Mouse (Mus musculus): ENCODE data around the gene Gpn3. TPM values are rescaled to one million over a fixed set of nuclear protein-coding genes. Genes with fewer than 3 reads are reported as not detected.
A peak's percentile ranks its signal among the peaks of the same experiment; 100 is the strongest.
"Not testable (repeated sequence)": the region's sequence is repeated elsewhere in the genome, so short reads cannot be mapped to it uniquely, and the experiment has no call there.

The Gpn3 gene
- polyA plus RNA-seq, 1 experiment from 2014 or later: 67.2 TPM

DNA sequence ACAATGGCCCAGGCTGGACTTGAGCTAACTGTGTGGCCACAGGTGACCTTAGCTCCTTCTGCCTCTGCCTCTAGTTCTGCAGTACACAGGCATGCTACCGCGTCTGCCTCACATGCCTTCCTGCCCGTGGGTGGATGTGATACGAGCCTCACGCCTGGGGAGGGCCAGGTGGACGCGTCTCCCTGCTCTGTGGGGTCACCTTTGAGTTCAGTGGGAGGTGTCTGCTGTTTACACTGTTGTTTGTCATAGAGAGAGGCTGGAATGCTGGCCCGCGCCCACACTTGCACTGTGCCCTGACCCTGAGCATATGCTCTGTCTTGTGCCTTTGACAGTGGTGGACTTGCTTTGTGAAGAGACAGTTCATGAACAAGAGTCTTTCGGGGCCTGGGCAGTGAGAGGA lies 33.9 kb downstream of the Gpn3 start:
- H3K4me2 ChIP-seq: no peak overlapping the region
- H3K27me3 ChIP-seq (ENCODE audit: control insufficient read depth, insufficient read depth, low read length): no peaks in the 10 kb centered on the region
- H3K4me3 ChIP-seq (ENCODE audit: low read depth, low read length): no peak overlapping the region
- H3K9me3 ChIP-seq (replicated peaks; ENCODE audit: control insufficient read depth, low read length): no peaks in the 10 kb centered on the region
- no peak for ATAC-seq (replicated peaks; ENCODE audit: insufficient number of reproducible peaks, low FRiP score, low TSS enrichment)
- H3K27ac ChIP-seq (ENCODE audit: low read depth, low read length): no peak overlapping the region
- peaks cover 3% of the 10 kb centered on the region; the same call in 1 of the 2 replicates for H3K4me1 ChIP-seq (ENCODE audit: control insufficient read depth, insufficient read depth, low read length)
- H3K36me3 ChIP-seq (ENCODE audit: control insufficient read depth, insufficient read depth, low read length): peaks cover 36% of the 10 kb centered on the region
- H3K9ac ChIP-seq (ENCODE audit: low read depth, low read length): no peak overlapping the region
- 96% methylated on average over 10 of the region's 10 CpGs for WGBS (ENCODE audit: insufficient replicate concordance)

DNA sequence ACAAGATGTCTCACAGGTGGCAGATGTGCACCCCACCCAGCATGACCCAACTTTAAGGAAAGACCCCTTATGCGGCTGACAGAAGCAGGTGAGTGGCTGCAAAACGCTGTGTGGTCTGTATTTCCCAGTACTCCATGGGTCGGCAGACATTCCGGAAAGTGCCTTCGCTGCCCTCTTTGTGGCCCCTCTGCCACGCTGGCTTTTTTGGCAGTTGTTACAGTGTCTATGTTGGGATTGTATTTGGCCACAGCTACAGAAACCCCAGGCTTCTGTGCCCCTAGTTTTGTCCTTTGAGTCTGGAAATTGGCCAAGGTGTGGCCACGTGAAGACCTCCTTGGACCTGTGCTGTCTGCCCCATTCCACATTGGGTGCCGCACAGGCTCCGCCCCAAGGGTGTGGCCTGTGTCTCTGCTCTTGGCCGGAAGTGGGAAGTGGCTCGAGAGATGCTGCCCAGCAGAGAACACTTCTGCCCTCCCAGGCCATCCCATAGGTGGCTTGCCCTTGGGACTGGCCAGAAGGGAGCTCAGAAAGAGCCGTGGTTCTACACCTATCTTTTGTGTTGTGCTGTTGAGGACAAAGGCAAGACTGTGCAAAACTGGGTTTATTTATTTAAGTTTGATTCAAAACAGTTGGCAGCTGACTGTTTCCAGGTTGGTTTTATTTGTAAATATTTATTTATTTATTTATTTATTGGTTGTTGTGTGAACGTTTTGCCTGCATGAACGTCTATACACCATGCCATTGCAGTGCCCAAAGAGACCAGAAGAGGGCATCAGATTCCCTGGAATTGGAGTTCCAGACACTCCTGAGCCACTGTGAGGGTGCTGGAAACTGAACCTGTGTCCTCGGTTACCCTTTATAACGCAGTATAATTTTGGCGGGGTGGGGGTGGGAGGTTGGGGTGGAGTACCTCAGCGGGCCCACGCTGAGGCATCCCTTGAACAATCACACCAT lies 38.3 kb downstream of the Gpn3 start:
- peaks cover 23% of the 10 kb centered on the region for H3K36me3 ChIP-seq (ENCODE audit: control insufficient read depth, insufficient read depth, low read length)
- WGBS (ENCODE audit: insufficient replicate concordance): 82% methylated on average over 19 of the region's 19 CpGs
- H3K27me3 ChIP-seq (ENCODE audit: control insufficient read depth, insufficient read depth, low read length): no peaks in the 10 kb centered on the region
- no peaks in the 10 kb centered on the region for H3K4me1 ChIP-seq (ENCODE audit: control insufficient read depth, insufficient read depth, low read length)
- 0 out of 2 replicates have a peak, but pooled peaks have one; percentile 26 for ATAC-seq (replicated peaks; ENCODE audit: insufficient number of reproducible peaks, low FRiP score, low TSS enrichment)
- H3K9me3 ChIP-seq (replicated peaks; ENCODE audit: control insufficient read depth, low read length): no peaks in the 10 kb centered on the region
- no peak overlapping the region for H3K4me2 ChIP-seq
- no peak overlapping the region for H3K4me3 ChIP-seq (ENCODE audit: low read depth, low read length)
- H3K9ac ChIP-seq (ENCODE audit: low read depth, low read length): no peak overlapping the region
- no peak overlapping the region for H3K27ac ChIP-seq (ENCODE audit: low read depth, low read length)

DNA sequence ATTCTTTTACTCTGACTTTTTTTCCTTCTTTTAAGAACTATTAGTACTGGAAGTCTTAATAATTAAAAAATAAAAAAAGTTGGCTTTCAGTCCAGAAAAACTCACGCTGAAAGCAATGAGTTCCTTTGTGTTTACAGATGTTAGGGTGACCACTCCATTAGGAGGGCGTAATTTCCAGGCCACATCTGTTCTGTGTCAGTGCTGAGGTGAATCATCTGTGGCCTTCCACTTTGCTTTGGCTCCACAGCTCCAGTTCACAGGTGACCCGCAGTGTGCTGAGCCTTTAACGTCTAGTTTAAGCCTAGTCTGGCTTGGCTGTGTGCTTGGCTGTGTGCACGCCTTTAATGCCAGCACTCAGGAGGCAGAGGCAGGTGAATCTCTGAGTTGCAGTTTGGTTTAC lies 40.2 kb downstream of the Gpn3 start:
- 79% methylated on average over 5 of the region's 5 CpGs for WGBS (ENCODE audit: insufficient replicate concordance)
- Histone ChIP-seq H3K4me3 (ENCODE audit: low read depth, low read length) (no peak overlapping the region), H3K36me3 (ENCODE audit: control insufficient read depth, insufficient read depth, low read length) (peaks cover 9% of the 10 kb centered on the region), H3K27ac (ENCODE audit: low read depth, low read length) (no peak overlapping the region), H3K9me3 (replicated peaks; ENCODE audit: control insufficient read depth, low read length) (no peaks in the 10 kb centered on the region), H3K9ac (ENCODE audit: low read depth, low read length) (no peak overlapping the region), H3K4me1 (ENCODE audit: control insufficient read depth, insufficient read depth, low read length) (no peaks in the 10 kb centered on the region), H3K4me2 (no peak overlapping the region), H3K27me3 (ENCODE audit: control insufficient read depth, insufficient read depth, low read length) (no peaks in the 10 kb centered on the region)
- no peak for ATAC-seq (replicated peaks; ENCODE audit: insufficient number of reproducible peaks, low FRiP score, low TSS enrichment)

DNA sequence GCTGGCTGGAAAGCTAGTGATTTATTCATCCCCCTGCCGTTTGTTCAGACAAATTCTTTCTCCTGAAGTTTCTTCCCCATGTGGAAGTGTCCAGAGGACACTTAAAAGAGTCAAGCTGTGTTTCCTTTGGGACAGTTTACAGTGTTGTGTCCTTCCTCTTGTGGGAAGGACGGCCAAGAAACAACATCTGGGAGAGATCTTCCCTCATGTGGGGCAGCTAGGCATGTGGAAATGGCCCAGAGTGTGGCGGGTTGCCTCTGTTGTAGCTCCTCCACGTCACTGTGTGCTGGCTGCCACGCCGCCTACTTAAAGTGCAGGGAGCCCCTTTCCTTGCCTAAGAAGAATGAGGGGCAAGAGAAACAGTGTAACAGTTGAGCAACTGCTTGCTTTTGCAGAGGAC lies 41.1 kb downstream of the Gpn3 start:
- Histone ChIP-seq H3K4me2 (no peak overlapping the region), H3K4me3 (ENCODE audit: low read depth, low read length) (no peak overlapping the region), H3K36me3 (ENCODE audit: control insufficient read depth, insufficient read depth, low read length) (peaks cover 7% of the 10 kb centered on the region; the same call in 1 of the 2 replicates), H3K4me1 (ENCODE audit: control insufficient read depth, insufficient read depth, low read length) (no peaks in the 10 kb centered on the region), H3K27ac (ENCODE audit: low read depth, low read length) (no peak overlapping the region), H3K27me3 (ENCODE audit: control insufficient read depth, insufficient read depth, low read length) (no peaks in the 10 kb centered on the region), H3K9me3 (replicated peaks; ENCODE audit: control insufficient read depth, low read length) (no peaks in the 10 kb centered on the region), H3K9ac (ENCODE audit: low read depth, low read length) (no peak overlapping the region)
- 60% methylated on average over 6 of the region's 6 CpGs for WGBS (ENCODE audit: insufficient replicate concordance)
- ATAC-seq (replicated peaks; ENCODE audit: insufficient number of reproducible peaks, low FRiP score, low TSS enrichment): no peak

DNA sequence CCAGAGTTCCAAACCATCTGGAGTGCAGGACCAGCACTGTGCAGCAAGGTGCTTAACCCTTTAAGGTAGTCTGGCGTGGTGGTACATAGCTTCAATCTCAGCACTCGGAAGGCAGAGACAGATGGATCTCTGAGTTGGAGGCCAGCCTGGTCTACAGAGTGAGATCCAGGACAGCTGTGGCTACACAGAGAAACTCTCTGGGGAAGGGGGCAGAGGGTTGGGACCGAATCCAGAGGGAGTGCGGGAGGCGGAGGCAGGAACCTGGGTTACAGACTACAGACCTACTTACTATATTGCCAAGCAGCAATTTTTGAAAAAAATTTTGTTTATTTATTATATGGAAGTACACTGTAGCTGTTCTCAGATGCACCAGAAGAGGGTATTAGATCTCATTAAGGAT lies 42.7 kb downstream of the Gpn3 start:
- Histone ChIP-seq H3K27ac (ENCODE audit: low read depth, low read length) (no peak overlapping the region), H3K4me1 (ENCODE audit: control insufficient read depth, insufficient read depth, low read length) (no peaks in the 10 kb centered on the region), H3K4me2 (no peak overlapping the region), H3K36me3 (ENCODE audit: control insufficient read depth, insufficient read depth, low read length) (peaks cover 7% of the 10 kb centered on the region; the same call in 1 of the 2 replicates), H3K9ac (ENCODE audit: low read depth, low read length) (no peak overlapping the region), H3K9me3 (replicated peaks; ENCODE audit: control insufficient read depth, low read length) (no peaks in the 10 kb centered on the region), H3K27me3 (ENCODE audit: control insufficient read depth, insufficient read depth, low read length) (no peaks in the 10 kb centered on the region), H3K4me3 (ENCODE audit: low read depth, low read length) (no peak overlapping the region)
- ATAC-seq (replicated peaks; ENCODE audit: insufficient number of reproducible peaks, low FRiP score, low TSS enrichment): no peak
- WGBS (ENCODE audit: insufficient replicate concordance): 93% methylated on average over 5 of the region's 5 CpGs

DNA sequence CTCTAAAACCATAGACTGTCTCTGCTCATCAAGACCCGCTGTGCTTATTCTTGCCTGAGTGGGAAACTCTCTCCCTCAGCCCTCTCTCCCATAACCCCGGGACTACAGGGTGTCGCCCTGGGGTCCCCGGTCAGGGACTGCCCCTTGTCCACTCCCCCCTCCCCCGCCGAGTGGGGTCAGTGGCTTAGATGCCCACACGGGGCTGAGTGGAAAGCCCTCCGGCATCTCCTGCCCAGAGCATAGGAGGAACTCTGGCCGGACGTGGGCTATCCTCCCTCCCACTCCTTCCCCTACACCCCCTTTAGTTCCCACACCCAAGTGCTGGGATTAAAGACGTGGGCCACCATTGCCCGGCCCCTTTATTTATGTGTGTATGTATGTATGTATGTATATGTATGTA lies 43.8 kb downstream of the Gpn3 start:
- no peak overlapping the region for H3K4me2 ChIP-seq
- no peak for ATAC-seq (replicated peaks; ENCODE audit: insufficient number of reproducible peaks, low FRiP score, low TSS enrichment)
- no peak overlapping the region for H3K4me3 ChIP-seq (ENCODE audit: low read depth, low read length)
- 81% methylated on average over 12 of the region's 12 CpGs for WGBS (ENCODE audit: insufficient replicate concordance)
- H3K27me3 ChIP-seq (ENCODE audit: control insufficient read depth, insufficient read depth, low read length): no peaks in the 10 kb centered on the region
- 0 out of 2 replicates have a peak, but pooled peaks cover 1% of the 10 kb centered on the region for H3K36me3 ChIP-seq (ENCODE audit: control insufficient read depth, insufficient read depth, low read length)
- no peaks in the 10 kb centered on the region for H3K9me3 ChIP-seq (replicated peaks; ENCODE audit: control insufficient read depth, low read length)
- no peak overlapping the region for H3K27ac ChIP-seq (ENCODE audit: low read depth, low read length)
- H3K4me1 ChIP-seq (ENCODE audit: control insufficient read depth, insufficient read depth, low read length): no peaks in the 10 kb centered on the region
- no peak overlapping the region for H3K9ac ChIP-seq (ENCODE audit: low read depth, low read length)

DNA sequence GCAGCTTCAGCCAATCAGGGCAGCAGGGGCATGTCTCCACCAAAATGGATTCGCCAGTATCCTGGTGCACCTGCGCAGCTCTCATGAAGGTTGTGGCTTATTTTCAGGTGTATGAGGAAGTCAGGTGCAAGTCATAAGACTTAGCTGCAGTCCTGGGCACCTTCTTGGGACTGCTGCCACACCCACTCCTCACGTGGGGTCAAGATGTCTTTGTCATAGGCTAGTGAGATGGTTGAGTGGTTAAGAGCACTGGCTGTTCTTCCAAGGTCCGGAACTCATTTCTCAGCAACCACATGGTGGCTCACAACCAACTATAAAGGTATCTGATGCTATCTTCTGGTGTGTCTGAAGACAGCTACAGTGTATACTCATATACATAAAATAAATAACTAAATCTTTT lies 49.0 kb downstream of the Gpn3 start:
- not testable (repeated sequence) for H3K27me3 ChIP-seq (ENCODE audit: control insufficient read depth, insufficient read depth, low read length); H3K9ac ChIP-seq (ENCODE audit: low read depth, low read length); H3K9me3 ChIP-seq (replicated peaks; ENCODE audit: control insufficient read depth, low read length); H3K27ac ChIP-seq (ENCODE audit: low read depth, low read length); H3K4me1 ChIP-seq (ENCODE audit: control insufficient read depth, insufficient read depth, low read length); ATAC-seq (replicated peaks; ENCODE audit: insufficient number of reproducible peaks, low FRiP score, low TSS enrichment); H3K4me2 ChIP-seq; H3K4me3 ChIP-seq (ENCODE audit: low read depth, low read length); H3K36me3 ChIP-seq (ENCODE audit: control insufficient read depth, insufficient read depth, low read length)
- WGBS (ENCODE audit: insufficient replicate concordance): 49% methylated on average over 4 of the region's 4 CpGs

DNA sequence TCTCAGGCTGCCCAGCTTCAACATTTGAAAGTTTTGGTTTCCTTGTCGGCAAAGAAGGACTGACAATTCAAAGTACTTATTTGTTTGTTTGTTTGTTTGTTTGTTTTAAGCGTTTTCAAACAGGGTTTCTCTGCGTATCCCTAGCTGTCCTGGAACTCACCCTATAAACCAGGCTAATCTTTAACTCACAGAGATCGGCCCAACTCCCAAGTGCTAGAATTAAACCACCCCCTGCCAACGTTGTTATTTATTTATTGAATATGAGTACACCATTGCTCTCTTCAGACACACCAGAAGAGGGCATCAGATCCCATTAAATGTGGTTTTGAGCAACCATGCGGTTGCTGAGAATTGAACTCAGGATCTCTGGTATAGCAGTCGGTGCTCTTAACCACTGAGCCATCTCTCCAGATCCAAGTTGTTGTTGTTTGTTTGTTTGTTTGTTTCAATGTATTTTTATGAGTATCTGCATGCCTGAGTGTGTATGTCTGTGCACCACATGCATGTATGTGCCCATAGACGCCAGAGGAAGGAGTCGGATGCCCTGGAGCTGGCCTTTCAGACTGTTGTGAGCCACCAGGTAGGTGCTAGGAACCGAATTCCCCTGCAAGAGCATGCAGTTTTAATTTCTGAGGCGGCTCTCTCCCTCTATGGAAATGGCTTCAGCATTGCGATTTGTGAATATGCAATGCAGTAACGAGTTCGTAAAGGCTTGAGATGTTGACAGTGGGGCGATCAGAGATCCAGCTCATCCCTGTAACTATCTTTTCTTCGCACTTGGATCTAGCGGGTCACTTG lies 49.8 kb downstream of the Gpn3 start, which contains the start of gene Anapc7:
Gene Anapc7, plus strand, starts transcription at position 423 of the 798 bp plus-strand sequence.
- H3K9me3 ChIP-seq (replicated peaks; ENCODE audit: control insufficient read depth, low read length): no peaks in the 10 kb centered on the region
- H3K4me3 ChIP-seq (ENCODE audit: low read depth, low read length): peak within 1 kb of the TSS; percentile 98
- WGBS (ENCODE audit: insufficient replicate concordance): 22% methylated on average over 17 of the region's 17 CpGs
- H3K4me2 ChIP-seq: peak within 1 kb of the TSS; percentile 96
- ATAC-seq (replicated peaks; ENCODE audit: insufficient number of reproducible peaks, low FRiP score, low TSS enrichment): 0 out of 2 replicates have a peak, but pooled peaks have one; percentile 40
- peak within 1 kb of the TSS; percentile 84 for H3K27ac ChIP-seq (ENCODE audit: low read depth, low read length)
- peaks cover 9% of the 10 kb centered on the region for H3K4me1 ChIP-seq (ENCODE audit: control insufficient read depth, insufficient read depth, low read length)
- peak within 1 kb of the TSS; percentile 98 for H3K9ac ChIP-seq (ENCODE audit: low read depth, low read length)
- no peaks in the 10 kb centered on the region for H3K27me3 ChIP-seq (ENCODE audit: control insufficient read depth, insufficient read depth, low read length)
- no peaks in the 10 kb centered on the region for H3K36me3 ChIP-seq (ENCODE audit: control insufficient read depth, insufficient read depth, low read length)

All from heart, embryonic 11.5 days (tissue).